Mouse (Mus musculus) cerebellum, adult 2 months (tissue): ENCODE measurements at regions not wholly inside any gene's neighbourhood (a gene's known extent, or its start where the extent isn't known, plus 50 kb on each side); places are given as distances from the start of the nearest gene placed in this dataset.

ENCODE experiments used
- CTCF ChIP-seq: fragments of 200-500 bp; IDR thresholded peaks from 2 replicates; pipeline ENCODE4 v1.5.1; 2011; ENCODE audit warnings: low read depth, mild to moderate bottlenecking, control low read depth, low read length, moderate library complexity, borderline replicate concordance; ENCODE audit not compliant: insufficient read depth
- POLR2A ChIP-seq: fragments of 200-500 bp; IDR thresholded peaks from 2 replicates; pipeline ENCODE4 v1.6.1; 2011; ENCODE audit warnings: low read length, control low read depth, borderline replicate concordance; ENCODE audit not compliant: insufficient read depth

- TF ChIP-seq POLR2A (no peak), CTCF (no peak)
These were observed 190.0 kb upstream of the Tmtc1 start for GRCm38 (mm10) chr6:148634148-148634547.
